Mouse (Mus musculus): ENCODE measurements around the gene Gucy1b1. TPM values are rescaled to one million over a fixed set of nuclear protein-coding genes. Genes with fewer than 3 reads are reported as not detected.

The Gucy1b1 gene
- polyA plus RNA-seq (2015; fragmentation: Nextera tagmentation; extraction: Ambion mirVana) = 10.2 and 10.4 TPM in 2 replicates

GRCm38 (mm10) chr3:82074201-82074851, at the start of gene Gucy1b1:
Gene Gucy1b1, minus strand, starts transcription at chr3:82074689.

Other genes with a start within 250 kb of the Gucy1b1 start
- 13.8 and 16.5 TPM in 2 replicates for gene Ctso, start 142.1 kb downstream of the Gucy1b1 start, polyA plus RNA-seq (2015; fragmentation: Nextera tagmentation; extraction: Ambion mirVana)
- gene Tdo2, start 98.5 kb downstream of the Gucy1b1 start, polyA plus RNA-seq (2015; fragmentation: Nextera tagmentation; extraction: Ambion mirVana) = 0.32 and 0.57 TPM in 2 replicates
- not detected in 2 replicates for gene Asic5, start 92.4 kb downstream of the Gucy1b1 start, polyA plus RNA-seq (2015; fragmentation: Nextera tagmentation; extraction: Ambion mirVana)
- 19.7 and 23.1 TPM in 2 replicates for gene Gucy1a1, start 71.1 kb upstream of the Gucy1b1 start, polyA plus RNA-seq (2015; fragmentation: Nextera tagmentation; extraction: Ambion mirVana)